Mouse (Mus musculus) induced T-regulatory cell, adult 2 months (primary cell): ENCODE measurements around the gene Spsb2.
"Not testable (repeated sequence)": the region's sequence is repeated elsewhere in the genome, so short reads cannot be mapped to it uniquely, and the experiment has no call there.

Experiments used
- DNase-seq: peaks from one replicate; pipeline ENCODE4 v3.0.0-alpha.2; 2012; ENCODE audit warnings: low read depth

Spsb2 gene

GRCm38 (mm10) chr6:124803061-124803460 lies 5.4 kb upstream of the Spsb2 start:
- no peak for DNase-seq

- not testable (repeated sequence) for DNase-seq
Observed at GRCm38 (mm10) chr6:124803691-124804090, 4.8 kb upstream of the Spsb2 start.

GRCm38 (mm10) chr6:124804341-124804740 lies 4.1 kb upstream of the Spsb2 start:
- DNase-seq = no peak

DNA sequence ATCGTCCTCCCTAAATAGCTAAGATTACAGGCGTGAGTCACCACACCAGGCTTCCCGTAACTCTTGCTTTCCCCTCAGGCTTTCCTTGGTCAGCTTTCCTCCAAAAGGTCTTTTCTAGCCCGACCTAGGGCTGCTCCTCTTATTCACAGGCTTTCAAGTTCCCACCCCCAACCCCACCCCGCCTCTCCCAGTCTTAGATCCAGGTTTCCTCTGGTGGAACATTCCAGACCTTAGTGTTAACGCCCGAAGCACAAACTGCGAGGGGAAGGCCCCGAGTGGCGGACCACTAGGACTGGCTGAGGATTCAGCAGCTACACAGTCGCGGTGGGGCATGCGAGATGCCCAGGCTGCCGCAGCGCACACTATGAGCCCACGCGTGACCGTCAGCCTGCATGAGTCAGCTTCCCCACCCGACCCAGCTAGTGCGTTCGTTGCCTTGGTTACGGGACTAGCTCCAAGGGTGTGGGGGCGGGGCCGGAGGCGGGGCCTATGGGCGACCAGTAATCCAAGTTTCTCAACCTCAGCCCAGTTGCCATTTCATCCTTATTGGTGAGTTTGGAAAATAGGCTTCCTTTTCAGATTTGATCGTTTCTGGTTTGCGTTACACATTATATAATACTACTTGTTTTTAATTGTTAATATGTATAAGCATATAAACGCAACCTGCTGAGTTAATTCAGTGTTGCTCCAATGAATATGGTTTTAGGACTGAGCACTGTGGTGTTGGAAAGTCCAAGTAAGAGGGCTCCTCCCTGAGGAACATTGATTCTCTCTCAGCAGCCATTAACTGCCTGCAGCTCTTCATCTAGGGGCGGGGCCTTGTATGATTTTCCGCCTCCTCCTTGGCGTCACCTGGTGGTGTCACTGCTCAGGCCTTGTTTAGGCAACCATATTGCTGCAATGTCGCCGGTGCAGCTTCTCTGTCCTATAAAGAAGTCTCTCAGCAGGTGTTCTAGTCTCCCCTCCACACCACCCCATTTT lies 2.8 kb upstream of the Spsb2 start:
- peak; percentile 93 for DNase-seq

DNA sequence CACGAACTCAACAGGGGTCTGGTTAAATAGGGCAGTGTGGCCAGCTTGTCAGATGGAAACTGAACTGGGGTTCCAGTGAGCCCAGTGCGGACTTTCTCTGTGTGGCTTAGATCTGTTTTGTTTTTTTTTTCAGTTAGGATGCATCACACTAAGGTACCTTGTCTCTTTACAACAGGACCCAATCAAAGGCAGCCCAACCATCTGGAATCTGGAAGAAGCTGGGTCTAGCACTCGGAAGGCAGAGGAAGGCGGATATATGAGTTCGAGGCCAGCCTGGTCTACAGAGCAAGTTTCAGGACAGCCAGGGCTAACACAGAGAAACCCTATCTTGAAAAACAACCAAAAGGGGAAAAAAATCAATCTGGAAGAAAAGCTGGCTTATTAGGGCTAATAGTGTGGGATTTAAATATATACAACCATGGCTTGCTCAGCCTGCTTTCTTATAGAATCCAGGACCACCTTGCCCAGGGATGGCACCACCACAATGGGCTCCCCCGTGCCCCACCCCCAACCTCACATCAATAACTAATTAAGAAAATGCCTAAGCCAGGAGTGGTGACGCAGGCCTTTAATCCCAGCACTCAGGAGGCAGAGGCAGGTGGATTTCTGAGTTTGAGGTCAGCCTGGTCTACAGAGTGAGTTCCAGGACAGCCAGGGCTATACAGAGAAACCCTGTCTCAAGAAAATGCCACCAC lies 1.9 kb upstream of the Spsb2 start:
- no peak for DNase-seq

DNA sequence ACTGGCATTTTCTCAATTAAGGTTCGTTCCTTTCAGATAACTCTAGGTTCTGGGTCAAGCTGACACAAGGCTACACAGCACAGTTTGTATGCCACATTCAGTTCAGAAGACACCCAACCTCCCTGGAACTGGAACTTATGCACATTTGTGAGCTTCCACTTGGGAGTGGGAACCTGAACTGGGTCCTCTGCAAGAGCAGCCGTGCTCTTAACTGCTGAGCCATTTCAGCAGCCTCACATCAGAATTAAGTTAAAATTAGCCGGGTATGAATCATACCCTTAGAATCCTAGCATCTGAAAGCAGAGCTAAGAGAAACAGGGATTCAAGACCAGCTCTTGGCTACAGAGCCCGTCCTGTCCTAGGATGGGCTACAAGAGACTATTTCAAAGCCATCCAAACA lies 1.1 kb upstream of the Spsb2 start:
- DNase-seq = no peak

GRCm38 (mm10) chr6:124807986-124808357 lies 489 bp upstream of the Spsb2 start:
- DNase-seq = no peak

- peak; percentile 75 for DNase-seq
Observed at GRCm38 (mm10) chr6:124809052-124809774, 752 bp downstream of the Spsb2 start.

- DNase-seq = no peak
Observed at GRCm38 (mm10) chr6:124809775-124810538, 1.5 kb downstream of the Spsb2 start.

DNA sequence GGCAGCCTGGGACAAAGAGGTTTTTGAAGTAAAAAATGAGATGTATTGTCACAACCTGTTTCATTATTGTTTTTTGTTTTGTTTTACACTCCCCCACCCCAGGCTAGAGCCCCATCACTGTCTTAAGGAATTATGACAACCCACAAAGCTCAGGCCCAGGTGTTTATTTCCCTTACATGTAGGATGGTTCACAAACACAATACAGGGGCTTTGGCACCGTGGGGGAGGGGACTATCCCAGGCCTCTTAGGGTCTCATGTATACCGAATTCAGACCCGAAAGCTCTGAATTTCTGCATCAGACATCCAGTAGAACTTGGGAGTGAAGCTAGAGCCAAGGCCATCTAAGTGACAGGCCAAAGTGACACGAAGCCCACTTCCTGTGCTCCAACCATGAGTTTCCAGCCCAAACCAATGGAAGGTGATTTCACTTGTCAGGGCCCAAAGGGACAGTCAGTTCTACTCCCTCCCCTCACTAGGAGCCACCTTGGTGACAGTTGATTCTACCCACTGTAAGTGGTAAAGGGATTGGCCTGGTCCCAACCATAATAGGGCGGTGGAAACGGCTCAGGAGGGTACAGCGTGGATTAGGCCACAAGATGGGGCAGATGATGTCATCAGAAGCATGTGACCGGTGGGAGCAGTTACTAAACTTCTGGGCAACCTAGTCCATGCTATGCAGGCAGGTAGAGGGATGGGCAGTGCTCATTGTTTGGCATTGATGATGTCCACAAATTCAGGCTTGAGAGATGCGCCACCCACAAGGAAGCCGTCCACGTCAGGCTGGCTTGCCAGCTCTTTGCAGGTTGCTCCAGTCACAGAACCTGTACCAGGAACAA lies 2.3 kb downstream of the Spsb2 start:
- DNase-seq = not testable (repeated sequence)

GRCm38 (mm10) chr6:124811403-124811665 lies 2.9 kb downstream of the Spsb2 start:
- no peak for DNase-seq

DNA sequence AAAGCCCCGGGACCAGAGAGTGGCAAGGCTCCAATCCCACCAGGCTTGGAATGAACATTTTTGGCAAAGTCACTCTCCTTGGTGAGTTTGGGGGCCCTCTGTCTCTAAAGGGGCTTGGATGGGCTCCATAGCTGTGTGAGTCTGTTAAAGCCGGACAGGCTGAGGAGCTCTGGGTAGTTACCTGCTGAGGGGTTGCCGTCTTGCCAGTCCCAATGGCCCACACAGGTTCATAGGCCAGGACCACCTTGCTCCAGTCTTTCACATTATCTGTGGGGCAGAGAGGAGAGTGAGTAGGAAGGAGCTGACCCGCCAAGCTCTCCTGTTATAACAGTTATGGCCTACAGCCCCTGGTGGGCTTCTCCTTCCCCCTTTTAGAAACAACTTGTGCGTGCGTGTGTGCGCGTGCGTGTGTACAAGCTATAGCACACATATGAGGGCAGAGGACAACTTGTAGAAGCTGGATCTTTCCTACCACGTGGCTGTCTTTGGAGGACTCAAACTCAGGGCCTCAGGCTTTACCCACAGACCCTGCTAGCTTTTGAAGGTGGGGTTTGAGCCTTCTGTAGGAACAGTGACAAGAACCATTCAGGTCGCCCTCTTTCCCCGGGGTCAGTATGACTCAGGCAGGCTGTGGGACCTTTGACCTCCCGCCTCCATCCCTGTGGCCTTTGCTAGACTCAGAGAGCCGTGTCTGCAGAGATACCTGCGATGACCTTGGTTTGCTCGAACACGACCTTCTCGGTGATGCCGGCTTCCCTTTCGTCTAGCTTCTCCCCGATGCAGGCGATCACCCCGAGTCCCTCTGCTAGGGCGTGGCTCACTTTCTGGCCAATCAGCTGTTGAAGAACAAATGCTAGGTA lies 3.5 kb downstream of the Spsb2 start:
- DNase-seq = no peak

DNA sequence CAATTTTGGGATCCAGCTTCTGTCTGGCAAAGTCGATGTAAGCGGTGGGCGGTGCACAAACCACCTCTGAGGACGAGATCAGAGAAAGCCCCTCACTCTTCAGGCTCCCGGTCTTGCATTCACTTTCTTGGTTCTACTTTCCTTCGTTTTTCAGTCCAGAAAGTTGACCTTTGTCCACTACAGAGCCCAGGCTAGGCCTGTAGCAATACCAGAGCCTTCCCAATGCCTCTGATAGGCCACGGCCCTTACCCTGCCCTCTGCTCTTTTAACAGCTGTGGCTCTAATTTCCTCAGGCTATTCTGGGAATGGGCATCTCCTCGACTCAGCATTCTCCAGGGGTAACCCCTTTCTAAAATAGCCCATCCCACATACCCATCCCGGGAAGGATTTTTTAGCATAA lies 4.4 kb downstream of the Spsb2 start:
- DNase-seq = no peak

DNA sequence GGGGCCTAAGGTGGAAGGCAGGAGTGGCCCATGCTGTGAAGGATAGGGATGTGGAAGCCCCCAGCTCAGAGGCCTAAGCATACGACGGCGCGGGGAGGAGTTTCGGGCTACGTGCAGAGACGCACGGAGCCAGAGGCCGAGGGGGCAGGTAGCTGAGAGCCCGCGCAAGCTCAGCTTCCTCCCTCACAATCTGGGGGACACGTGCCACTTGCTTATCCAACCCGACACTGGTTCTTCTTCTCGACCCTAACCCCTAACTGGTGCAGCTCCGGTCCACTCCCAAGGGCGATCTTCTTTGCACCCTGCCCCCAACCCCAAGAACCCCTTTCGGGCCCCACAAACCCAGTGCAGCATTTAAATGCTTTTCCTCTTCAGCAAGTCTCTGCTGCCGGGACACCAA lies 5.0 kb downstream of the Spsb2 start:
- peak; percentile 81 for DNase-seq

- peak; percentile 90 for DNase-seq
Observed at GRCm38 (mm10) chr6:124813933-124814332, 5.5 kb downstream of the Spsb2 start, which contains the start of gene Tpi1. Gene Tpi1 (minus strand): TSS chr6:124814296.

- no peak for DNase-seq
Observed at GRCm38 (mm10) chr6:124814448-124814847, 6.0 kb downstream of the Spsb2 start.

DNA sequence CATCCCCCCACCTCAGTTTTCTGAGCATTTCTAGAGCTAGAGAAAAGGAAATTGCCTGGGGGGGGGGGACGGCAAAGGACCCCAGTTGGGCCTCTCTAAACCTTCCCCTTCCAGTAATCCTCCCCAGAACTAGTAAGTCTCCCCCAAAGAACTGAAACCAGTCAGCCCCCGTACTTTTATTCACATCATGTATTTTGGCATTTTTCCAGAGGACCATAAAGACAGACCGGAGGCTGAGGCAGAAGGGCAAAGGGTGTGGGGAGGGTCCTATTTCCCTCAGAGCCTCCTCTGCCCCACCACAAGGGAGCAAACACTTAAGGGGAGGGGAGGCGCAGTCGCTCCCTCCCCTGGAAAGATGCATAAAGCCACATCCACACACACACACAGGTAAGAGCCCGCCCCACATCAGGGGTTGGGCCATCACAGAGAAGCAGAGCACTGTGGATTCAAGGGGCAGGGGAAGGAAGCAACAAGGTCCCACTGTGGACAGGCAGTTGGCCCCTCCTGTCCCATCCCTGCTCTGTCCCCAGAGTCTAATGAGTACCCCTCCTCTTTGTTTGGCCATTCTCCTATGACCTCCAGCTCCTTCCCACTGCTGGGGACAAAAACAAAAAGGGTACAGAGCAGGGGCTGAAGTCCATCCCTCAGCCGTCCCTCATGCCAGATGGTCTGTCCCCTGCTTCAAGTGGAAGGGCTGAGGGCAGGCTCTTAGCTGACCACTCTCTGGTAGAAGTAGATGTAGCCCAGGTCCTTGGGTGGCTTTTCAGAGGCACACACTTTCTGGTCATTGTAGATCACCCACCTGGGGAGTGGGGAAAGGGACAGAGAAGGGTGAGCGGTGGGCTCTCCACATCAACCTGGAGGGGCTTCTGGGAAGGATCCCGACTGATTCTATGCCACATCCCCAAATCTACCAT lies 6.7 kb downstream of the Spsb2 start:
- no peak for DNase-seq

- no peak for DNase-seq
Observed at GRCm38 (mm10) chr6:124816611-124817010, 8.2 kb downstream of the Spsb2 start.

DNA sequence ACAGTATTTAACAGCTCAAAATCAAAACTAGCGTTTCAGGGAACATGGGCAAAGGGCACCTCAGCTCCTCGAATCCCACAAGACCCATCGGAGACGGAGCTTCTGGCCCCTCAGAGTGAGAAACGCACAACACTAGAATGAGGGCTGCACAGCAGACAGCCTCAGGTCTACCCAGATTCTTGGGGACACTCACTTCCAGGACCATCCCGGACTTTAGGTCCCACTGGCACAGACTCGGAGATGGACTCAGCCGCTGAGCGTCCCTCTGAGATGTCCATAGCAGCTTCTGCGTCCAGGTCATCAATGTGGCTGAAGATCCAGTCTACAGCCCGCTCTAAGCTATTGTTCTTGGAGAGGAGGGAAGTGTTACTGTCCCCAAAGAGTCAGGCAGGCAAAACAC lies 8.7 kb downstream of the Spsb2 start:
- DNase-seq = no peak
